Mouse (Mus musculus) heart, adult 18-20 months (tissue): ENCODE data around the gene Gjc2. TPM values are rescaled to one million over a fixed set of nuclear protein-coding genes. Genes with fewer than 3 reads are reported as not detected.

Experiments used
- DNase-seq, 2 experiments: peaks; one replicate each; pipeline ENCODE4 v3.0.0; 2021 to 2022; ENCODE audit warnings: mixed read lengths in 1 of 2
- total RNA-seq, 2 experiments: library from RNA; stranded (reverse); gene quantifications; 2 replicates each; pipeline ENCODE4 v1.2.3; 2021

Gjc2 gene
- total RNA-seq, 2 experiments from 2014 or later: 0.54 to 0.77 TPM

DNA sequence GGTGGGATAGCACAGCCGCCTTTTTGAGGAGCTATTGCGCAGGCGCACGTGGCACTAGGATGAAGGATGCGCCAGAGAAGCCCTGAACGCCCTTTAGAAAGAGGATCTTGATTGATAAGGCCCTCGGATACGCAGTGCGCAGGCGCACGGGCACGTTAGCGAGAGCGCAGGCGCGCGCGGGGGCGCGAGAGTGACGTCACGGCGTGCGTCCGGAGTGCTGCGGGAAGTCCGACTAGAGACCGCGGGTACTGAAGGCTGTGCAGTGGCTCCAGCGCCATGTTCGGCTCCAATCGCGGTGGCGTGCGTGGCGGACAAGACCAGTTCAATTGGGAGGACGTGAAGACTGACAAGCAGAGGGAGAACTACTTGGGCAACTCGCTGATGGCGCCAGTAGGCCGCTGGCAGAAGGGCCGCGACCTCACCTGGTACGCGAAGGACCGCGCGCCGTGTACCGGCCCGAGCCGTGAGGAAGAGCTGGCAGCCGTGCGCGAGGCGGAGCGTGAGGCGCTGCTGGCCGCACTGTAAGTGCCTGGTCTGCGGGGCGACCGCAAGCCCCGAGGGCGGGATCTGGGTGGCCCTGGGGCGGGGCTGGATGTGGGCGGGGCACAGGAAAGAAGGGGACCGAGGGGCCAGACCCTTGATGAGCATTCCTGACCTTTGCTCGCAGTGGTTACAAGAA, 25.3 kb upstream of the Gjc2 start, which contains the start of gene 2310033P09Rik:
TSS of gene 2310033P09Rik (plus strand) at position 169 of the 679 bp plus-strand sequence.
- peak; percentile 95 for DNase-seq

DNA sequence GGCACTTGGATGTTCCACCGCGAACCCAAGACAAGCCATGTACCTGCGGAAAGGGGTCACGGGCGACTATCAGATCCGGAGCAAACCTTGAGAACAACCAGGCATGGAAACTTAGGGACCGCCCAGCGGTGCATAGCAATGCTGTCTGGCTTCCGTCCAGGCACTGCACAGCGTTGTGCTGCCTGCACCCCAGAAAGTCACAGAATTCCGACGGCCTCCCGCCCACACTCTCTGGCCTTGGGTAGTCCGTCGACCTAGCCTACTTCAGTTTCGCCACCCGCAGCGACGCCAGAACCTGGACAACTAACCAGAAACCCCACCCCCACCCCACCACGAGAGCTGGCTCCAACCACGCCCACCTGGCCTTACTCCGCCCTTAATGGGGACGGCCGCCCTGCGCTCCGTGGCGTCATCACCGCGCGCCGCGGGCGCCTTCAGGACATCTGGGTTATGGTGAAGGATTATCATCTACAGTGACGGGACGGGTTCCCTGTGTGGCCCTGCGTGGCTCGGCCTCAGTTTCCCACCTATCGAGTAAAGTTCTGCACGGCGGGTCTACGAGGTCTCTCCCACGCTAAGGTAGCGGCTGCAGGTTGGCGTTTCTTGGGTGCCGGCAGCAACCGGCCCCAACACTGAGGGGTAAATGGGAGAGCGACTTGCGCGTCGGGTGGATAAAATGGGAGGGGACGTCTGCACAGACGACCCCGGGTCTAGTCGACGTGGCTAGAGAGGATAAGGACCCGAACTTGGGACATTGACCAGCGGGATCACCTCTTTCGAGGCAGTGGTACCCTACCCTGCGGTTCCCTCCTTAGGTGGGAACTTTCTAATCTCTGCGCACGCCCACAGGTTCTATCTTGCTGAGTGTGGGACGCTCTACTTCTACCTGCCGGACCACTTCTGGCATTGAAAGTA, 19.3 kb upstream of the Gjc2 start, which contains the start of gene Mrpl55:
TSS of gene Mrpl55 (plus strand) at position 406 of the 915 bp plus-strand sequence.
- DNase-seq: peak; percentile 95 to 96

DNA sequence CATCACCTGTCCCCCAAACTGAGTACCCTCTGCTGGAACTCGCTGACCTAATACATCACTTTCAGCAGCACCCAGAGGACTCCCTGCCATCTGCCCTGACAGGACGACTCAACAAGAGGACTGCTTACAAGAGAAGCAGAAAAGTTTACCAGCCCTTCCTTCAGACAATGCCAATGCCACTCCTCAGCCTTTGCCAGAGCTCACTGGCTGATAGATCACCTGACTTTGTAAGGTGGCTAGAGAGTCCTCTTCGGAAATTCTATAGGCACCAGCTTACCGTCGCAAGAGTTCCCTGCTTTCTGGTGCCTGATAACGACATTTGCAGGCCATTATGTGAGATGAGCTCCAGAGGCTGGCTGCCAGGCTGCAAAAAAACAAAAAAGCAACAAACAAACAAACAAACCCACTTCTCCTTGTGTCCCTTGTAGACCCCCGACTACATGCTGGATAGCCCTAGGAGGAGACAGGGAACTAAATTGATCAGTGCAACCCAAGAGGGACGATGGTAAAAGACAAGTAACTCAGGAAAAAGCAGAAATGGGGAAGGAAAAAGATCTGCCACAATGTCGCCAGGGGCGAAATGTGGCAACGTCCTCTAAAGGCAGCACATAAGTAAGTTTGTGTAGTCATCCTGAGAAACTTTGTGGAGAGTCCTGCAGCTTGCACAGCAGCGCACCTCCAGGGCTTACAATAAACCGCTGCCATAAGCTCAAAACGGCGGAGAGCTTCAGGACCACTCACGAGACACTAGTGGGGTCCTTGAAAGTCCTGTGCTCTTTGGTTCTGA, 18.4 kb upstream of the Gjc2 start:
- no peak for DNase-seq

DNA sequence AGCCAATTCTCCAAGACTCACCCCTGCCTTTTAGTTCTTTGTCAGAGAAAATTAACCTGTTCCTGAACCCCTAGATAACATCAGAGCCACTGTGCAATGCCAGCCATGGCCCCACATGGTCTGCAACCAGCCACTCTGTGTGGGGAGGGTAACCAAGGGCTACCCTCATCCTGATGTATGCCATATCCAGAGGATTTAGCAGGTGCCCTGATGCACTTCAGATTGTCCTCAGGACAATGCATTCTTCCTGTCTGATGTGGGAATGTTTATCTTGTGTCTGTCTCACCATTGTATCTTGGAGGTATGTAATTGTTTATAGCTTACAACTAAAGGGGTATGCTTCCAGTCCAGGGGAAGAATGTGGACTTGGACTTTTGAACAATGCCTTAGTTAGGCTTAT, 13.2 kb upstream of the Gjc2 start:
- no peak for DNase-seq

DNA sequence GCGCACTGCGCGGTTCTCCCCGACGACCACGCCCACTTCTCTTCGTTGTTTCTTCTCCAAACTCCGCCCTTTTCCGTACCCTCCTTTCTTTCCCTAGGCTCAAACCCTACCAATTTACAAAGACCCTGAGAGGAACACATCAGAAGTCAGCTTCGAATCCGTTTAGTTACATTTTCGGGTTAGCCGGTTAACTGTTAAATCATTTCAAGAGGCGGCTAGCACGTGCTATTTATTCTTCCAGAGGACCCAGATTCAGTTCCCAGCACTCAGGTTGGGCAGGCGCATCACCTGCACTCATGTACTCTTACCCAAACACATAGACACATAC, 9.0 kb upstream of the Gjc2 start, which contains the start of gene Guk1:
TSS of gene Guk1 (minus strand) at position 154 of the 328 bp plus-strand sequence.
- DNase-seq: no peak

DNA sequence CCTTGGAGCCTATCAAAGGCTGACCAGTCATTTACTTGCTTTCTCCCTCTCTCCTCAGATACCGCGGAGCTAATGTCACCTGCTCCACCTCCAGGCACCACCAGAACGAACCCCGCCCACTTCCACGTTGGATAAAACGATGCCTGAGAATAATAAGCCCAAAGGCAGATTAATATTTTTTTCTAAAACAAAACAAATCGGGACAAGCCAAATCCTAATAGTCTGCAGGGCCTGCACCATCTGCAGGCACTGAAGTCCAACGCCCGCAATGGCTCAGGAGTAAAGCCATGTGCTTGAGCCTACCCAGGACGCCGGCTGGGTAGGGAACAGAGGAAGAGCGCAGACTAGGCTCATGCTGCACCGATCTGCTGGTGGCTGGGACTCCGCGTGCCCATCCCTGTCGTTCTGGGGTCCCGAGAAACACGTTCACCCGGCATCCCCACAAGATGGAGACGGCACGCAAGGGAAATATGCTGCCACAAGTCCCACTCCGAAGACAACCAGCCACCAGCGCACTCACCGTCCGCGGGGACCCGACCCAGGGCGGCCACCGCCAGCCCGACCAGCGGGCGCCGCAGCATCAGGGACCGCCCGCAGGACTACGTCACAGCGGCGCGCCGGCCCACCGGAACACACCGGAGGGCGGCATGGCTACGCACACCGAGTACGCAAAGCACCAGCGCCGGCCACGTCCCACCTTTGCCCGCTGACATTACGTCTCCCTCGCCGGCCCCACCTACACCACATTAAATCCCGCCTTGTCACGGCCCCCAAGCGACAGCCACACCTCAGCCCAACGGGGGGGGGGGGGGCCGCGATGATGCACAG, 8.4 kb upstream of the Gjc2 start:
- DNase-seq: peak; percentile 91 to 95

DNA sequence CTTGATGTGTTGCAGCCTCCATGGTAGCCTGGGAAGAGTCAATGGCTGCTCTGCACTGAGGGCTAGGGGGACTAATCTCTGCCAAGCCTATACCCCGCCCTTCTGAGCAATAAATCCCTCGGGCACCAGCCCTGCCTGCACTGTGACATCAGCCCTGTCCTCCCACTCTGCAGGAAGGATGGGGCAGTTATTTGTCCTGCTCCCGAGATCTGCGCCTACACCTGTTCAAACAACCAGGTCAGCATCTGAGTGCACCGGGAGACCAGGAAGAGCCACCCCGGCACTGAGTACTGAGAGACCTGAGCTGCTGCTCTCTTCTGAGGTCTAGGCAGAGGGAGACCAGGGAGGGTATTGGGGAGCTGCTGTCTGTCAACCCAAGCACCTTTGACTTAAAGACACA, 4.7 kb upstream of the Gjc2 start:
- DNase-seq: no peak

DNA sequence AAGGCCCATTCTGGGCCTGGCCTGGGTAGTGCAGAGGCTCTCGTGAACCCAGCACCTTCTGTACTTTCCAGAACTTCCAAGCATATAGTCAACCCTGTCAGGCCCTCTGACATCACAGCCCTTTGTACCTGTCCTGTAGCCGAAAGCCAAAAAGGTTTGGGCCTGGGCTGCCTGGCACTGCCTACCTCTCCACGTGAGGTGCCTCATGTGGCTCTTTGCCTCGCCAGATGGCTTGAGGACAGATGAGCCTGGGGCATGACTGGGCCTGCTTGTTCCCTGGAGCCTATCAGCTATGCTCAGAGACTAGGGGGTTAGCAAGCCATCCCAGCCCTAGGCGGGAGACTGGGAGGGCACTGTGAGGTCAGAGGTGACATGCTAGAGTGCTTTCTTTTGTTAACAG, 2.5 kb upstream of the Gjc2 start:
- DNase-seq: peak; percentile 44 to 55

DNA sequence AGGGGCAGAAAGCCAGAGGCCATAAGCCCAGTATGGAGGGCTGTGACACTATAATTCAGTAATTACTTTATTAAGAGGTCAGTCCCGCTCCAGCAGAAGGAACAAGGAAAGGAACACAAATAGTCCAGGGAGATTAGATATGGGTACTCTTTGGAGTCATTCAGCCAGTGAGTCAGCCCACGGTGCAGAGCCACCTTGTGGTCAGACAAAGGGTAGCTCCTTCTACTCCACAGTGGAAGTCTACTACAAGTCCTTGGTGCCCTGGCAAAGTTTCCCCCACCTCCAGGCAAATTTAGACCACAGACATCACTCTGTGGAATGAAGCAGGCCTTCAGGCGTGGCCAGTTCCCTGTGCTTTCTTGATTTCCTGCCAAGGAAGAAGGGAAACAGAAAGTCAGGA, 808 bp upstream of the Gjc2 start:
- peak; percentile 82 to 83 for DNase-seq

DNA sequence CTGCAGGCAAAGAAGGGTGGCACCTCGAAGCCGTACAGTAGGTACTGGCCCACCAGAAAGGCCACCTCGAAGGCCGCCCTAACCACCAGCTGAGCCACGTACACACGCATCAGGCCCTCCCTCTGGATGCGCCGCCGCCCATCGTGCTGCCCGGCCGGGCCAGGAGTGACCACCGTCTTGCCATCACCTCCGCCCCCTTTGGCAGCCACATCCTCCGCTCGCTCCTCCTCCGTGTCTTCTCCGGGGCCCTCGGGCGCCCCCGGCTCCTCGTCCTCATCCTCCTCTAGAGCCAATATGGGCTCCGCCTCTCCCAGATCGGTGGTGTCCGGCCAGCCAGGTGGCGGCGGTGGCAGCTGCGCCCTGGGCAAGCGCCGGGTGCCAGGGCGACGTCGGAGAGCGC, 6.1 kb downstream of the Gjc2 start:
- DNase-seq: no peak

DNA sequence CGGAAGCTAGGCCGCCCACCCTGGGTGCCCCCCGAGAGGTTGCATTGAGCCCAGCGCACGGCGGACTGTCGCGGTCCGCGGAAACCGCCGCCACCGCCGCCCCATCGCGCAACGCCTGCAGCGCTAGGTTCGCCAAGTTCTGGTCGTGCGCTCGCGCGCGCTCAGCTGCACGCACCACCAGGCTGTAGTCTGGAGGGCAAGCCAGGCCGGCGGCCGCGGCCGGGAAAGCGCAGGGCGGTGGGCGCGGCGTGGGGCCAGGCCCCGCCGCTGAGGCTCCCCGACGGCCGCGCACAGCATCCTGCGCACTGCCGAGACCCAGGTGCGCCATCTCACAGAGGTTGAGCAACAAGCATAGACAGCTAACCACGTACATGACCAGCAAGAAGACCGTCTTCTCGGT, 6.5 kb downstream of the Gjc2 start:
- no peak for DNase-seq

DNA sequence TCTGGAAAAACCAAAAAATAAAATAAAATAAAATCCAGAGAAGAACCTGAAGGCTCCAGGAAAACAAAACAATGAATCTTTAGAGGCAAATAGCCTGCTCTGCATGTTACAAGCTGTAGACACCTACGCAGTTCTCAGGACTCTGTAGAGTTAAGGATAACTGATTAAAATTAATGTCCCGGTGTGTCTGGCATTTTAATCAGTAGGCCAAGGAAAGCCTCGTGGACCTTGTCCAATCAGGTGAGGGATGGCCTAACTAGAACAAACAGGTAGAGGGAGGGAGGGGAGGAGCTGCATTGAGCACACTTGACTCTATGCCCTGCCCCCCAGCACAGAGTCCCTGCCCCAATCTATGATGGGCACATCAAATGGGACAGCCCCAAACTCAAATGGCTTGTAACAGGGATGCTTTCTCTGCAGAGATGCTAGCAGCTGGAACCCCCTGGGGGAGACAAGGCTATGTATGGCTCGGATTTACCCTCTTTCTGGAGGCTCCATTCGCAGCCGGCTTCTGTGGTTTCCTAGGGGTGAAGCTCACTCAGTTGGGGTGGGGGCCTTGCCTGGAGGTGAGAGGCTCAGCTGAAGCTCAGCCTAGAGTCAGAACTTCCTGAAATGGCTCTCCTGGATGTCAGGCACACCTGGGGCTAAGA, 8.7 kb downstream of the Gjc2 start:
- DNase-seq: no peak

DNA sequence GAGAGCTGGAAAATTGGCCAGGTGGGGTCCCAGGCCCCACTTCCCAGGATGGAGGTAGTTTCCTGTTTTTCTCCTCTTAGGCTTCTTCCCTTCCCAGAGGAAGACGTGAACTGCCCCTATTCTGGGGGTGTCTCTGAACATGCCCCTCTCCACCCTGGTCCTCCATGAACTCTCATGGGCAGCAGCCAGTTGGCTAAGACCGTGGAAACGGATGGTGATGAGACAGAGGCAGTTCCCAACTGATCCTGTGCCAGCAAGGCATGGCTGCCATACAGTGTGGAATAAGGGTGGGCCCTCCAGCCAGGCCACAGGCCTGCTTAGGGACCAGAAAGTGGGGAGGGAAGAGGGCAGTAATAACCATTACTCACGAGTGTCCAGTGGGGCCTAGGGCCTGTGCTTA, 12.5 kb downstream of the Gjc2 start:
- DNase-seq: no peak

DNA sequence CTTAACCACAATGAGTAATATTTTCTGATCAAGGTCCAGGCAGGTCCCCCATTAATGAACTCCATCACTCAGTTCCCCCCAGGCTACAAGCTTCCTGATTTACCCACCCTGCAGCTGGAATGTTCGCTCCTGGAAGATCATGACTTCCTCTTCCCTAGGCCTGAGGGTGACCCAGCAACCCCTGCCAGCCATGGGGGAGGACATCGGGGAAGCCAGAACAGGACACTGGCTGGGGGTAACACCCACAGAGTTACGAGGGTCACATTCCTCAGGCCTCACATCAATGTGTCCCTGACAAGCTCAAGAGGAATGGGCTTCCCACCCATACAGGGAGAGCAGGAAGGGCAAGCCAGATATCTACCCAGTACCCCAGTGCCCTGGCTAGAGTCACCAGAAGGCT, 13.2 kb downstream of the Gjc2 start:
- DNase-seq: no peak

DNA sequence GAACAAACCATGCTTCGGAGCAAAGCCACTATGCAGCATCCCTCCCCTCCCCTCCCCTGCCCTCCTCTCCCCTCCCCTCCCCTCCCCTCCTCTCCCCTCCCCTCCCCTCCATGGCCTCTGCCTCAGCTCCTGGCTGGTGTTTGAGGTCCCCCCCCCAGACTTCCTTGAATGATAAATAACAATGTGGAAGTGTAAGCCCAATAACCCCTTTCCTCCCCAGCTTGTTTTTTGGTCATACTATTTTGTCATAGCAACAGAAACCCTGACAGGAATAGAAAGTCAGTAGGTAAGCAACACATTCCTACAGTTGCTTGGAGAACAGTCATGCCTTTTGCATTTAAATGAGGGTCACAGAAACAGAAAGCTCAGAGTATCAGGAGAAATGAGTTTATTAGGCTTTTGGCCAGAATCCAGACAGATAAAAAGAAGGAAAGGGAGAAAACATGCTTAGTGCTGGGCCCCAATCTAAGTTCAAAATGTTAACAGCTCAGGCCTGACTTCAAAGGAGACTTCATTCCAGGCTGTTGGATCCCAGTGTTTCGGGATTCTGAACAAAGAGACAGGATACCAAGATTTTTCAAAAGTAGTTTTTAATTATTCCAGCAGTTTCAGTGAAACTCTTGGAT, 17.3 kb downstream of the Gjc2 start:
- no peak for DNase-seq

DNA sequence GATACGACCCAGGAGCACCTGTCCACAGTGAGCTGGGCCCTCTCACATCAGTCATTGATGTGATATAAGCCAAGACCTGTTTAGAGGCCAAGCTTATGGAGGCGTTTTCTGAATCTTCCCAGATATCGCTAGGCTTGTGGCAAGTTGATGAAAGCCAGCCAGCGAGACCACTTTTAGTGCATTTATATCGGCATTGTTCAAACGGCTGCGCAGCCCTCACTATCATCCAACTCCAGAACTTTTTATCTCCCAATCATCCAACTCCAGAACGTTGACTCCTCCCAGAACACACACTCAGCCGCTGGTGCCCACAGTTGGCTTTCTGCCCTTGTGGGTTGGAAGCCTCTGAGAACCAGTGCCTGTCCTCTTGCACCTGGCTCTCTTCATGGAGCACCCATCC, 18.6 kb downstream of the Gjc2 start:
- peak in 1 of 2 experiments; percentile 25 for DNase-seq

DNA sequence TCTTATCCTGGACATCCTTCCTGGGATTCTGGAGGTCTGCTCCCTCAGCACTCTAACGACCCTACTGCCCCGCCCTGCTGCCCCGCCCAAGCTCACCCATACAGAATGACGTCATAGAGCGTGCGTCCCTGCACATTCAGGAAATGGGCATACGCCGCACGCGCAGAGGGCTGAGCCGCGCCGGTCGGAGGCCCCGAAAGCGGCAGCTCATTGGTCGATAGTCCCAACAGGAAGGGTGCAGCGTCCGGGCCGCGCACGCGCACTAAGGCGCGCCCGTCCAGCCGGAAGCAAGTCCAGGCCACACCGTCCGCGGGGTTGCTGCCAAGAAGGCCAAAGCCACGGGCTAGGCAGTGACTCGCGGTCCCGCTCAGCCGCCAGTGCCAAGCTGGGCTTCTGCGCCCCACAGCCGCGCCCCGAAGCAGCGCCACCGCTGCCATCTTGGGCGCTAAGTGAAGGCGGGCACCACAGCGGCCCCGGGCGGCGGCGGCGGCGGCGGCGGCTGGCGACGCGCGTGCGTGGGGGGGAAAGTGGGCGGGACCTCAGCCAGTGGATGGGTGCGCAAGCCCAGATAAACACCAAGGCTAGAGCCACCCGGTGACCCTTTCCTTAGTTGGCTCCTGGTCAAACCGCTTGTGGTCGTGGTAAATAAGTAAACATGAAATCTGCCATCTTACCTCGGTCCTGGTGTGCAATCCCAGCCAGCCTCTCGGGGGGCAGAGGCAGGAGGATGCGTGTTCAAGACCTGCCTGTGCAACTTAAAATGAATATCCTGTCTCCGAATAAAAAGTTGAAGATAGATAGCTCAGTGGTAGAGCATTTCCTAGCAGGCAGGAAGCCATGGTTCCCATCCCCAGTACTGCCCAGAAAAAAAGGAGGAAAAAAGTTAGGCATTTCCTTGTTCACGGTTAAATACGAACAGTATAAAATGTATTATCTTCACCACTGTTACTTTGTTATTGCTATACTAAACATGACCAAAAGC, 19.5 kb downstream of the Gjc2 start, which contains the start of gene Iba57:
TSS of gene Iba57 (minus strand) at position 485 of the 982 bp plus-strand sequence.
- peak; percentile 97 to 99 for DNase-seq

DNA sequence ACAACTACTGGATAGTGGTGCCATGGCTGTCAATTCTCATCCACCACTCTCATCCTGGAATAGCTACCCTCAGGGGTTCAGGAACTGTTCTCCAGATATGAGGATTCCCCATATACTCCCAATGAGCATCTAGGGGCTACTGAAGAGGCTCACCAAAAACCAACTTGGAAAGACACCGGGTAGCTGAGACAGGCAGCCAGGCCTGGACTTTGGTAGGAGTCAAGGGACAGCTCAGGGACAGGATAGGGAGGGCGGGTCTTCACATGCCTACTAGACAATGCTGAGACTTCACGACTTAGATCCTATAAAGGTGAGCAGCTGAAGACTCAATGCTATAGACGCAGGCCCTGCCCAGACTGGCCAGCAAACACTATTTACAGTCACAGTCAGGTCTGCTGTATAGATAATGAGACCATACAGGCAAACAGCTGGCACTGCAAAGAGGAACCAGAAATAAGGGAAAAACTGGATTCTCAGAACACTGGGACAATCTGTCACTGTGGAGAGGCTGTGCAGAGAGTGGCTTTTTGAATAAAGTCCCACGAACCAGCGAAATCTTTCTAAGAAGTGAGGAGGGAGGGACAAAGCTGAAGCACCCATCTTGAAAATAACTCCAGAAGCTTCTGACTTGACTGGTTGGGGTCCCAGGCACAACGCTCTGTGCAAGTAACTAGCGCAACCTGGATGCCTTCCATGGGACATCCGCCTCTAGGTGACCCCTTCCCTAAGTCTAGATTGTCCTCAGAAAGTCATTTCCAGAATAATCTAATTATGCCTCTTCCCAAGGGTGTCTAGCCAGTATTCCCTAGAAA, 20.4 kb downstream of the Gjc2 start:
- DNase-seq: no peak
